Mouse (Mus musculus) left cerebral cortex, postnatal 25 days (tissue): ENCODE measurements around the gene Stoml3. TPM values are rescaled to one million over a fixed set of nuclear protein-coding genes. Genes with fewer than 3 reads are reported as not detected.
A peak's percentile ranks its signal among the peaks of the same experiment; 100 is the strongest.

Experiments used
- DNase-seq, 2 experiments: peaks; one replicate each; pipeline ENCODE4 v3.0.0; 2022; ENCODE audit warnings: low spot score in 2 of 2, mixed read lengths in 1 of 2
- intact Hi-C: fragments of 180-260 bp; cut with DNase I; formaldehyde crosslinking; loops from one replicate; pipeline ENCODE4 v1.15.1; 2025
- total RNA-seq, 2 experiments: library from RNA; stranded (reverse); gene quantifications; 2 replicates each; pipeline ENCODE4 v1.2.3; 2021

Stoml3 gene
- under 1 TPM in 1 of 2 experiments, not detected in 1; 0.32 TPM for total RNA-seq

DNA sequence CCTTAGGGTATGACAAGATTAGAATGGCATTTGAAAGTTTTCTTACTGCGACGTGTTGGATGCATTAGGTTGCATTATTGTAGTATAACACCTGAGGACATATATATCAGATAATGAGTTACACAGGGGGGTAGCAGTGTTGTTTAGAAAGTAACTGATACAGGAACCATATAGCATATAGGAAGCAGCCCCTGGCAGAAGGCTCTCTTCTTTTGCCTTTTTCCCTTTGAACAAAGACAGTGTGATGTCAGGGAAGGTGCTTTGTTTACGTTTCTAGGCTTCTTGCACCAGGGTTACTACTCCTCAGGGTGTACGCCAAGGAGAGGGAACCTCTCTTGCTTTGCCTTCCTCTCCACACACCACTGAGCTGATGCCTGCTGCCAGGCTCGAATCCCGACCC is at the start of gene Stoml3:
TSS of gene Stoml3 (plus strand) at position 301 of the 400 bp plus-strand sequence.
- DNase-seq: no peak
- intact Hi-C loops: no loop called here

GRCm38 (mm10) chr3:53445540-53445939 is 42.9 kb upstream of the Stoml3 start:
- intact Hi-C loops: loop anchor here (10.0 kb wide), 1 partner anchor 201 kb away; no protein-coding TSS in a partner anchor
- DNase-seq: no peak

DNA sequence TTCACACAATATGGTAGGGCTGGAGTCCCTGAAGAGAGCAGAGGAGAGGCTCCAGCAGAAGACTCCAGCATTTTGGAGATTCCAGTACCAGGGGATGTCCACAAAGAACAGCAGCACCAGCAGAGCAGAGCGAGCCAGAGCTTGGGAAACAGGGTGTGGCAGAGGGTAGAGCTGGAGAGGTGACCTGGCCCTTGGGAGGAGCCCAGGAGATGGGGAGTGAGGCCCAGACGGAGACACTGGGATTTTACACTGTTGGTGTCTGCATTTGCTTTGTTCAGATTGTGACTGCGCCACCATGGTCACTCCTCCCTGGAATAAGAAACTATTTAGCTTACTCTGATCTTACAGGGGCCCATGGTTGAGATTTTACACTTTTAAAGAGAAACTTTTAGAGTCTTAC is 41.7 kb upstream of the Stoml3 start:
- DNase-seq: no peak
- intact Hi-C loops: loop anchor here (10.0 kb wide), 1 partner anchor 202 kb away; no protein-coding TSS in a partner anchor

- intact Hi-C loops: loop anchor here (1.0 to 10.0 kb wide), 2 partner anchors 203 to 419 kb away; no protein-coding TSS in a partner anchor
Measured at GRCm38 (mm10) chr3:53448208-53448607, 40.2 kb upstream of the Stoml3 start.

GRCm38 (mm10) chr3:53450666-53451065 is 37.8 kb upstream of the Stoml3 start:
- intact Hi-C loops: loop anchor here (10.0 kb wide), 1 partner anchor 1186 kb away; the partner anchor contains the start of gene Foxo1
- DNase-seq: no peak

More at GRCm38 (mm10) chr3:53448208-53448607, 40.2 kb upstream of the Stoml3 start:
- peak; percentile 73 to 93 for DNase-seq

DNA sequence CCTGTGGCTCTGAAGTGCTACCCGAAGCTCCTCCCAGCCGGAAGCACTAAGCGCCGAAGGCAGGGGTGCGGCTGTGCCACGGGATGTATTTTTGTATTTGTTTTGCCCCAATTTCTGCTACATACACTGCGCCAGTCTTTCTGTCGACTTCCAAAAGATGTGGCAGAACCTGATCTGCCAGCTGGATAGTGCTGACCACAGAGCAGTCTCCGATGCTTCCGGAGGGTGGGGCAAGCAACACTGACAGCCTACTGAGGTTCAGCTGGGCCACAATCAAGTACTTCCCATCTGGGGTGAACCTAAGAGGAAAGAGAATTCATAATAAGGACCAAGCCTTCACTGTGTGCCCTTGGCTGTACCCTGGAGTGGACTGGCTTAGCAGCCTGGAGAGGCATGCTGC is 36.1 kb upstream of the Stoml3 start:
- DNase-seq: no peak
- intact Hi-C loops: loop anchor here (10.0 kb wide), 1 partner anchor 1188 kb away; the partner anchor contains the start of gene Foxo1

DNA sequence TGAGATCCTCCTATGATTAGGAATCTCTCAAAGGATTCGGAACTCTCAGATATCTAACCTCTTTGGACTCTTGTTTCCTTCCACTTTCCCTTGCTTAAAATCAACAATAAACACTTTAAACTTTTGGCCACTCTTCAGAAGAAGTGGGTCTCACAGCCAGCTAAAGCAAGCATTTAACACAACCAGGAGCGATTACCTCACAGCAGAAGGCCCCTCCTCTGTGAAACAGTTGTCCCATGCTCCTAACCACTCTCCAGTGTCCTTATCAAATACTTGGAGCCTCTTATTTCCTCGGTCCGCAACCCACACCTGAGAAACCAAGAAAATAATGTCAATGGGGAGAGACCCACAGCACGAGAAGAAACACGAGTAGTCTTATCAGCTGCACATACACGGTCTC is 35.1 kb upstream of the Stoml3 start:
- intact Hi-C loops: loop anchor here (10.0 kb wide), 1 partner anchor 1189 kb away; the partner anchor contains the start of gene Foxo1
- no peak for DNase-seq

- DNase-seq: no peak
Measured at GRCm38 (mm10) chr3:53454005-53454404, 34.4 kb upstream of the Stoml3 start.

DNA sequence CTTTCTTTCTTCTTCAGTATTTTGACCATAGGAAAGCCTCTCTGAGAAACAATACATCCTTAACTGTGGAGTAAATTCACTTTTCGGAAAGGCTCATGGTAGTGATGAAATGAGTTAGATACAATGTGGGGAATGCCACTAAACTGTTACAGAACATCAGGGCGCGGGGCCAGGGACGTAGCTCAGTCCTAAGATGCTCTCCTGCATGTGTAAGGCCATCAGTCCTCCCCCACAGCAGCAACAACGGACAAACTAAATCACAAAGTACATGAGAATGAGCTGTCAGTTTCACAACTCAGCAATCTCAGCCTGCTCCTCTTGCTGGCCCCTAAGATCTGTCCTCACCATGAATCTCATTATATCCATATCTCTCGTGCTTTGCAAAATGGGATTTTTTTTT is 33.9 kb upstream of the Stoml3 start:
- no peak for DNase-seq
- intact Hi-C loops: loop anchor here (10.0 kb wide), 1 partner anchor 1190 kb away; the partner anchor contains the start of gene Foxo1

More at GRCm38 (mm10) chr3:53454005-53454404, 34.4 kb upstream of the Stoml3 start:
- intact Hi-C loops: loop anchor here (10.0 kb wide), 1 partner anchor 1189 kb away; the partner anchor contains the start of gene Foxo1

DNA sequence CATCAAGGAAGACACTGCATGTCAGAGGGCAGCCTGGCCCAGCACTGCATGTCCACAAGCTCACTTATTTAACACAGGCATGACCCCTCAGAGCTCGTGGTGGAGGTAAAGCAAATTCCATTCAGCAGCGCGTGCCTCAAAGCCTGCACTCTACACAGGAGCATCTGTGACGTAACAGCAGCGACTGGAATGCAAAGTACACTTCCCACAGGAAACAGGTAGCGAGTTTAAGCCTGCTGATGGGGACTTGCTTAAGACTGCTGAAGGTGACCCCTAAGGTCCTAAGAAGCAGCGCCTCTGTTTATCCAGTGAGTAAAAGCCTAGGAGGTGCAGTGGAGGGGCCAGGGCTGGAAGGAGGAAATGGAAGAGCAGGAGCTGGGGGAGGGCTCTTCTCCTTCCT is 33.5 kb upstream of the Stoml3 start:
- intact Hi-C loops: loop anchor here (10.0 kb wide), 1 partner anchor 1190 kb away; the partner anchor contains the start of gene Foxo1

GRCm38 (mm10) chr3:53457750-53458149 is 30.7 kb upstream of the Stoml3 start:
- intact Hi-C loops: loop anchor here (10.0 kb wide), 1 partner anchor 1193 kb away; the partner anchor contains the start of gene Foxo1

More for the DNA sequence above, 33.5 kb upstream of the Stoml3 start:
- no peak for DNase-seq

GRCm38 (mm10) chr3:53460106-53460505 is 28.3 kb upstream of the Stoml3 start:
- DNase-seq: peak; percentile 23 to 26
- intact Hi-C loops: no loop called here

More at GRCm38 (mm10) chr3:53457750-53458149, 30.7 kb upstream of the Stoml3 start:
- DNase-seq: no peak

DNA sequence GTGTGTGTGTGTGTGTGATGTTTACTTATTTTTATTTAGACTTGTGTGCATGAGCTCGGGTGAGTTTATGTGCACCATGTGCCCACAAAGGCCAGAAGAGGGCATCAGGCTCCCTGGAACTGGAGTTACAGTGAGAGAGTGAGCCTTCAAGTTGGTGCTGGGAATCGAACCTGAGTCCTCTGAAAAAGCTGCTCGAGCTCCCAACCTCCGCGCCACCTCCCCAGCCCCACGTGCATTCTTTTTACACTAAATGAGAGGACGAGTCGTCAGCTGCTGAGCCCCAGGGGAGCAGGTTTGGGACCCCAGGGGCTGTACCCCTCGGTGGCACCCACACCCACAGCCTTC is 25.8 kb upstream of the Stoml3 start:
- peak in 1 of 2 experiments; percentile 12 for DNase-seq
- intact Hi-C loops: no loop called here

DNA sequence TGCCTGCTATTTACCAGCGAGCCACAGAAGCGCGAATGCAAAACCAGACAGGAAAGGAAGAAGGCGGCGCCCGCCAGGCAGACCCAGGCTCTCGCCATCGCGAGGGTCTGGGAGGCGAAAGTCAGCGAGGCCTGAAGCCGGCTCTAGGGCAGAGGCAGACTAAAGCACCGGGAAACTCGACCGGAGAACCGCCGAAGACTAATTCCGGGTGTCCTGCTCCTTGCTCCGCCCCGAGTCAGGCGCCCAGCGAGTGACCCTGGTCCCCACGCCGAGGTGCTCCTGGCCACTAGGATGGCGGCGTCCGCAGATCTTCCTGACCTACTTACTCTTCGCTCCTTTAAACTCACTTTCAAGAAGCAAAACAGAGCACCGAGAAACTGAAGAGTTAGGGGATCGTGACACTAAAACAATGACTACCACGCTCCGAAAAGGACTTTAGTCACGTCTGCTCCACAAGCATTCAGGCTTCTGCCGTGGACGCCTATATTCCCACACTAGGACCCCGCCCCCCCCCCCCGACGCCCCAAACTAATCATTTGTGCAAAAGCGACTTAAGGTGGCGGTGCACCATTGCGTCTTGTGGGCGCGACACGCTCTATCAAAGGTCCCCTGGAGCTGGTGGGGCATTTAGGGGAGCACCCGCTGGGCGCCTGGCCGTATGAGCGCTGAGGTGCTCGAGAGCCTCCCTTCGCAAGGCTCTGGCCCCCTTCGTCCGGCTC is 25.2 kb upstream of the Stoml3 start, which contains the start of the genes Nhlrc3 and Proser1:
TSS of gene Nhlrc3 (minus strand) at position 287 of the 719 bp plus-strand sequence.
TSS of gene Proser1 (plus strand) at position 621 of the 719 bp plus-strand sequence.
- DNase-seq: peak; percentile 96 to 98
- intact Hi-C loops: no loop called here

DNA sequence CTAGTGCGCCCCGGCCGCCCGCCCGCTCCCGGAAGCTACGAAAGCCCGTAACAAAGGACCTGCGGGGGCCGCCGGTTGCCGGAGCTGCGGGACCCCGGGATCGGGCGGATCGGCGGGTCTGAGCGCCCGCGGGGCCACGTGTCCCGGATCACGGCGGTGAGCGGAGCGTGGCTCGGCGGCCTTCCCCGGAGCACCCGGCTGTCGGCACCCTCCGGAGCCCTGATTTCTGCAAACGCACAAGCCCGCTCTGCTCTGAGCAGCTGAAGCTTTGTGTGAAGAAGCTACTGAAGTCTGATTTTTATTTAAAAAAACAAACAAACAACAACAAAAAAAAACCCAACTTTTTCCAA is 24.7 kb upstream of the Stoml3 start:
- intact Hi-C loops: no loop called here

DNA sequence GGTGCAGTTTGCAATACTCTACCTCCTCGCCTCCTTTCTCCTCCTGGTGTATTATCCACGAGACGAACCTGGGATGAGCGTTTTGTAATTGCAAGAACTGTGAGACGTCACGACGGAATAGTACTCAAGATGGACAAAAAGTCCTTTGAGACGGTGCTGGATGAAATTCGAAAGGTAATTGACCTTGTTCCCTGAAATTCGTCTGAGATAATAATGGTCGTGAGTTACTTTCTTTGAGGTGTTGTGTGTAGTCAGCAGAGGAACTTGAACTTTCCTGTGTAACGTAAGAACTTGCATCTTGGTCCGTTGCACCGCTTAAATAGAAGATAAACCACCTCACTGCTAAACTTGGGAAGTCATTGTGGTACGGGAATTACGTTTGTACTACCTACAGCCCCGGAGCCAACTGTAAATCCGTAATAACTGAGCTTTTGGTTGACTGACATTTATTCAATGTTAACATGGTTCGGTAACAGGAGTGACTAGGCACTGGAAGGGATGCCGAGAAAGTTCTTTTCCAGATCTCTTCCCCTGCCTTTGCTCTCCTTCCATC is 24.2 kb upstream of the Stoml3 start:
- intact Hi-C loops: no loop called here
- no peak for DNase-seq

More for the DNA sequence above, 24.7 kb upstream of the Stoml3 start:
- no peak for DNase-seq

DNA sequence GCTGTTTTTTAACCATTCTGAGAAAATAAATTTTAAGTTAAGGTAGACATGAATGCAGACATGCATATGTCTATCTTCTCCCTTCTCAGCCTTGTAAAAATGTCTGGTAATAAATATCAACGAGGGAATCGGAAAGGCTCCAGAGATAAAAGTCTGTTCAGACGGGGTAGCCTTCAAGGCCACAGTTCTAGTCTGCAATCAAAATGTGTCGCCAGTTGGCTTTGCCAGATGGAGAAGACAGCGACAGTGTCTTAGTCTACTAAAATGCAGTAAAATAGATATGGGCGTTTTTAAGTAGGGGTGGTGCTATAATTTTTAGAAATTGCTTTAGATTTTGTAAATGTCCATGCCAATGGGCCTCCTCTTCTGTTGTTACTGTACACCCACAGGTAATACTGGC is 23.1 kb upstream of the Stoml3 start:
- DNase-seq: no peak
- intact Hi-C loops: no loop called here

DNA sequence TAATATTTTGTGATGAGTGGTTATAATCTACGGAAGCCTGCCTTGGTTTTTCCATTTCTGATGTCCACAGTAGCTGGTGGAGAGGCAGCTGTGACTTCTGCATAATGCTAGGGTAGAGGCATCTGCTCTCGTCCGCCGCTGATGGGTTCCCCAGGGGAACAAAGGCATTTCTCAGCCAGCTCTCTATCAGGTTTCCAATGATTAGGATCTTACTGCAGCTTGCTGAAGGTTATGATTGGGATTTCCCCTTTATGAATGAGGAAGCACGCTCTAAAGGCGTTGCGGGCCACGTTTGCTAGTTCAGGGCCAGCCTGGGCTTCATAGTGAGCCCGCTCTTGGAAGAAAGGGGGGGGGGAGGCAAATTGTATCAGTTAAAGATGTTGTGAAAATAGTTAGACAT is 22.0 kb upstream of the Stoml3 start:
- intact Hi-C loops: no loop called here
- no peak for DNase-seq

- intact Hi-C loops: no loop called here
- no peak for DNase-seq
Measured at GRCm38 (mm10) chr3:53467356-53467755, 21.1 kb upstream of the Stoml3 start.

- no peak for DNase-seq
- intact Hi-C loops: no loop called here
Measured at GRCm38 (mm10) chr3:53469650-53470049, 18.8 kb upstream of the Stoml3 start.
